Mouse (Mus musculus) kidney, postnatal 25 days (tissue): Measurements from ENCODE around the gene Ddo.

Experiments
- DNase-seq, 2 experiments: peaks; one replicate each; pipeline ENCODE4 v3.0.0; 2021; ENCODE audit warnings: mixed read lengths in 2 of 2

Ddo gene

GRCm38 (mm10) chr10:40629656-40630311 is at the start of gene Ddo:
TSS of gene Ddo (plus strand) at chr10:40630011.
- DNase-seq: peak; percentile 80 to 95

GRCm38 (mm10) chr10:40583584-40584255 is 46.1 kb upstream of the Ddo start:
- peak in 1 of 2 experiments; percentile 51 for DNase-seq

GRCm38 (mm10) chr10:40592186-40592585 is 37.6 kb upstream of the Ddo start:
- DNase-seq: no peak

GRCm38 (mm10) chr10:40597177-40597576 is 32.6 kb upstream of the Ddo start:
- DNase-seq: no peak

- DNase-seq: no peak
Observed at GRCm38 (mm10) chr10:40604706-40605394, 25.0 kb upstream of the Ddo start.

DNA sequence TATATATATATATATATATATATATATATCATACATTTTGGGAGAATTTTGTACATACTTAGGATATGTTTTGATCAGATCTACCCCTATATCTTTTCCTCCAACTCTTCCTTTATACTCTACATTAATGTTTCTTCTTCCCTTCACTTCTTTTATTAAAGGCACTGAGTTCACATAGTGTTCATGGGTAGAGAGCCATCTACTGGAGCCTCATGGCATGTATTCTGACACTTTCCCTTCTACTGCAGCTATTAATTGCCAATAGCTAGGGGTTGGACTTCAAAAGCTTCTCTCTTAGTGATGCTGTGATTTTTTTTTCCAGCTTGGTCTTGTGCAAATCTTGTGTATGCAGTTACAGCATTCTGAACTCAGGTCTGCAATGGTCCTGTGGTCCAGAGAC is 11.8 kb upstream of the Ddo start:
- peak in 1 of 2 experiments; percentile 39 for DNase-seq

DNA sequence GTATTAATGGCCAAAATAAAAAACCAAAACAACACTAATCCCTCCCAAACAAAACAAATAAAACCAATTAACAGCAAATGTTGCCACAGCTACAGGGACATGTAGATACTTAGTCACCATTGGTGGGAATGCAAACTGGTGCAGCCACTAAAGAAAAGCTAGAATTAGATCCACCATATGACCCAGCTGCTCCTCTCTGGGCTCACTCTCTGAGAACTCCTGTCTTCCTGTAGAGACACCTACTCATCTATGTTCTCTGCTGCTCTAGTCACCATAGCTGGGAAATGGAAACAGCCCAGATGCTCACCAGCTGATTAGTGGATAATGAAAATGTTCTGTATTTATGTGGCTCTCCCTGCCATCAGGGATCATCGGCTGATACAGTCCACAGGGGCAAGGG is 10.1 kb upstream of the Ddo start:
- DNase-seq: no peak

GRCm38 (mm10) chr10:40629140-40629539 is 671 bp upstream of the Ddo start:
- DNase-seq: peak; percentile 81 to 82

DNA sequence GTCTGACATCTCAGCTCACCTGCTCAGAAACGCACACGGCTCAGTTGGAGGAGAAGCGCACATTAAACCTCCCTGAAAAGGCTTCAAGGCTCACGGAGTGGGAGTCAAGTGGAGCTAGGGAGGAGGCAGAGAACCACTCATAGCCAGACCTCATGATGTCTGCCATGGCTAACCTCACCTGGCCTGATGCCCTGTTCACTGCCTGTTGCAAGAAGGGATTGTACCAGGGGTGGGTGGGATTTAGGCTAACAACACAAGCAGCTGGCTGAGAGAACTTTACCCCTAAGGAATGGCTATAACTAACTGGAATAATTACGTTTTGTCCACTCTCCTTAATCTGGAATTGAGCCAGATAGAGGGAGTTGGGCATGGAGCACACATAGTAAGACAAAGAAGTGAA is 646 bp downstream of the Ddo start:
- peak; percentile 86 to 93 for DNase-seq

- DNase-seq: peak; percentile 67 to 88
Observed at GRCm38 (mm10) chr10:40630961-40631360, 1.1 kb downstream of the Ddo start.

DNA sequence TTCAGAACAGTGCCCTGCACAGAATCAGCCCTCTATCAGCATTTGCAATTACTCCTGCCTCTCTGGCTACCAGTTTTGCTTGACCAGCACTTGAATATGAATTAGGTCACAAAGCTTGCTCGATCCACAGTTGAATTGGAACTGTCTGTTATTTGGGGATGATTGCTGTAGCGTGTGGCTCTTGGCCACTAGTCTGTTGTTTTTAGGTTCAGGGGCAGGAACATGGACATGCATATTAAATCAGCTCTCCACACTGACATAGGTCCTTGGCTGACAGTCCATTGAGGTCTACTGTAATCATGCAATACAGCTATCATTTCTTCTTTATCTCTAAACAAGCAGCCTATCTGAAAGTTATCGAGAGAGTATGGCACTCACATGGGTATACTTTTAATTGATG is 2.3 kb downstream of the Ddo start:
- DNase-seq: no peak

DNA sequence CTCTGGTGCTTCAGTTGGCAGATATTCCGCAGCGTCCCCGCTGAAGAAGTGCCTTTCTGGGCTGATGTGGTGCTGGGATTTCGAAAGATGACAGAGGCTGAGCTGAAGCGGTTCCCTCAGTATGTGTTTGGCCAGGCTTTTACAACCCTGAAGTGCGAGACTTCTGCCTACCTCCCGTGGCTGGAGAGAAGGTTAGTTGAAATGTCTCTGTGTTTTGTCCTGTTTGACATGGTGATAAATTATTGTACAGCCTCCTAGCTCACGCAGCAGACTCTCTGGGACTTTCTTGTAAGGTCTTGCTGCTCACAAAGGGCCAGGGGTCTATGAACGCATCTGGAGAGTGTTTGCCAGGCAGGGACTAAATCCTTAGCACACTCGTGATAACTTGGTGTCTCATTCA is 7.5 kb downstream of the Ddo start:
- no peak for DNase-seq

DNA sequence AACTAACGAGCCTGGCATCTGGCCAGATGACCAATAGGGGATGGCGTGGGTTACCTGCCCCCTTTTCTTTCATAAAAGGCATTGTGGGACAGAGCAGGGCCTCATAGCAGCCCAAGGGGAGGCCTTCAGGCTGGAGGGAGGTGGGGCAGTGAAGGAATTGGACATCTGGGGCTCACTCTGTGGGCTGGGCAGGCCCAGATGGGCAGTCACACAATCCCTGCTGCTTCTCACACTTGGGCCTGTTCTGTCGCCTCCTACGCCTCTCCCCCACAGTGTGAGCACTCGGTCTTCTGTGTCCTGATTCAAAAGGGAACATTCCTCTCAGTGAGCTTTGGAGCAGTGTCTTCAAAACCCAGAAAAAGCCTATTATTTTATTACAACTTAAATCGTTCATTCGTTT is 8.5 kb downstream of the Ddo start:
- no peak for DNase-seq

DNA sequence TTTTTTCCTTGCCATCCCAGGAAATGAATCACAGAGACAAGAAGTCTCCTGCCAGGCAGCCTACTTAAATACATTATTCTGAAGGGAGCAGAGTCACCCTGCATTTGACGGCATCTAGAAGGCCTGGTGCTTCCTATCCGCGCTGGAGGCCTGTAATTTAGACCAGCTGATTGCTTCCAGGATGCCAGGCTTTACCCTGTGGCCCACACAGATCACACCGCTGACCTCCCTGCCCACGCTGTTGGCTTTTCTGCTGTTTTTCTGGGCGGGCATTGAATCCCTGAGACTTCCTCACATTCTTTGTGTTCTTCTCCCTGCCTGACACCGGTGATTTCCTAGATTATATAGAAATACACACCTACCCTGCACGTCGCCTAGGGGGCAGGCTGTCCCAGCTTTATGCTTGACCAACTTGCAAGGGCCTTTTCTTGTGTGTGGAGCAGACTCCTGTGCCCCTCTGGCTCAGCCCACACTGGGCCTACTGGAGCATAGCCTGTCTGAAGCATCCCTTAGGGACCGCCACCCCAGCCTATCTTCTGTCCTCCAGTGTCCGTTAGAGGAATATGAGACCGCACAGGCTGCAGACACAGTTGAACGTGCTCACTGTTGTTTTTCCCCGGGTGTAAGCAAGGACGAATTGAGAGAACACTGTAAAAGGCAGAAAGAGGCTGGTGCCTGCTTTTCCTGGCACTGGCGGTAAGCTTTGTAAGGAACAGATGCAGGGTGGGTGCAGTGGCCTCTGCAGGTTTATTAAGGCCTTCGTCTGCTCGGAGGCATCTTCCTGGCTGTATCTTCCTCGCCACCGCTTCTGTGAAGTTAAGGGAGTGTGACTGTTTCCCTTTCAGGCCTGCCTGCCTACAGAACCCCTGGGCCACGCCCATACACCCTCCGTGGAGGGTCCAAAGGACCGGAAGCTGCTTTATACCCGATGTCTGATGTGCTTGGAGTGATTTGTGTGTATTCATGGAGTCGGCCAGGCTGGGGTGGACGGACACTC is 9.3 kb downstream of the Ddo start:
- no peak for DNase-seq

- DNase-seq: no peak
Observed at GRCm38 (mm10) chr10:40640406-40640805, 10.6 kb downstream of the Ddo start.

DNA sequence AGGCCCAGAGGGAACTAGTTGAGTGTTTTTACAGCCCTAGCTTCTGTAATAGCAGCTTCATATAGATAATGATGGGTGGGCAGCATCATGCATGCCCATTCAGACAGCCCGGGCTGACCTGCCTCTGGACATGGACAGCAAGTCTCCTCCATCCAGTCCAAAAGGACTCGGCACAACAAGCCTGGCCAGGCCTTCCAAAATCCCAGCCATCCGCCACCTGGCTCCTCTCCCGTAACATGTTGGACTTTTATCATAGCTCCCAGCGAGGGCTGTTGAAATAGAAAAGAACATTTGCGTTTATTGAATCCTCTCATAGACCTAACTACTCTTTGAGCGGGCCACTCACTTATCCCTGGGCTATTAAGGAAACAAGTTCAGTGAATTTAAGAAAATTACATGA is 12.1 kb downstream of the Ddo start:
- DNase-seq: no peak

DNA sequence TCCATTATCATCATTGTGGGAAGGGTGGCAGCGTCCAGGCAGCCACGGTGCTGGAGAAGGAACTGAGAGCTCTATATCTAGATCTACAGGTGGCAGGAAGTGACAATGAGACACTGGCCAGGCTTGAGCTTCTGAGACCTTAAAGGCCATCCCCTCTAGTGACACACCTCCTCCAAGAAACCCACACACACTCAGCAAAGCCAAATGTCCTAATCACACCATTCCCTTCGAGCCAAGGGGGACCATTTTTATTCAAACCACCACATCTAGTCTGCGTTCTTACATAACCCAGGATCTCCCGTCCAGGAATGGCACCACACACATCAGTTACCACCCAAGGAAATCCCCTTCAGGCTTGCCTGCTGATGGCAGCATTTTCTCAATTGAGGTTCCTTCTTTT is 13.3 kb downstream of the Ddo start:
- DNase-seq: no peak

DNA sequence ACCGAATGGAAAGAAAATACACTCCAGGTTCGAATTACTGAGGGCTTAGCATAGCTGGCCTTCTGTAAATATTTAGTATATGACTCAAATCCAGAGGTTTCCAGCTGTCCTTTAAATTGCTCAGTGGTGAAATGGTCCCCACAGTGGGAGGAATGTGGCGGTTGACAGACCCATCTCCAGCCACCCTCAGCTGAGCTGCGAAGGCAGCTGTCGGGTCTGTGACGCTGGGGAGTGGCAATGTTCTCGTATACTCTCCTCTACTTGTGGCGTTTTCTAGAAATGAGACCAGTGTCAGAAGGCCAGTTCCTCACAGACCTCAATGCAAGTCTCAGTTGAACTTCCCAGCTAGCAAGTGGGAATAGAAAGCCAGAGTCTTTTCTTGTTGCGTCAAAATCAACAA is 14.6 kb downstream of the Ddo start:
- no peak for DNase-seq

DNA sequence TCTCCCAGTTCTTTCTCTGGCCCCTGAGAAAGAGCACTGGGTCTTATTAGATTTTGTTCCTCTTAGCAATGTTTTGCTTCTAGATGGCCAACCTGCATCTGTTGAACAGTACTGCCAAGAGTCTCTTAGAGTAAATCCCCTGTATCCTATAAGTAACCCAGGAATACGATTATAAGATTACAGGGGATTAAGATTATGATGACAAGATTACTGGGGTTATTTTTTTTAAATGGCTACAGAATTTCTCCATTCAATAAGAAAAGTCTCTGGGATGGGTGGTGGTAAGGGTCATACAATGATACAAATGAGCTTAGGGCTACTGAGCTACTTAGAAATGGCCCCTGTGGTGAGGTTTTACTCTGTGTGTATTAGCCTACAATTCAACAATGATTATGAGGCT is 15.5 kb downstream of the Ddo start:
- DNase-seq: no peak

DNA sequence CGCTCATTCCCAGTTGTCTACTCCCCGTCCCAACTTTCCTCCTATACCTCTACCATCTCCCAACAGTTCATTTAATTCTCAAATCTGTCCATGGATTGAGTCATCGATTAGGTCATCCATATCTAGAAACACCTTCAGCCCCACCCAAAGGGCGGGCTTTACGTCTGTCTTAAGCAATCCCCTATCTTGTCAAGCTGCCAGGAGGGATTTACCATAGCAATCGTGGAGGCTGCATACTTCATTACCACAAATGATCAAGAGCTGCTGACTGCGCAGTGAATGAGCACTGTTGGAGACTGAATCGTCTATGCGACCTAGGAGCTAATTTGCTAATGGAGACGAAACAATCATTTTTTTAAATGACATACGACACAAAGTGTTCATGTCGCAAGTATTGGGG is 19.0 kb downstream of the Ddo start:
- DNase-seq: no peak

DNA sequence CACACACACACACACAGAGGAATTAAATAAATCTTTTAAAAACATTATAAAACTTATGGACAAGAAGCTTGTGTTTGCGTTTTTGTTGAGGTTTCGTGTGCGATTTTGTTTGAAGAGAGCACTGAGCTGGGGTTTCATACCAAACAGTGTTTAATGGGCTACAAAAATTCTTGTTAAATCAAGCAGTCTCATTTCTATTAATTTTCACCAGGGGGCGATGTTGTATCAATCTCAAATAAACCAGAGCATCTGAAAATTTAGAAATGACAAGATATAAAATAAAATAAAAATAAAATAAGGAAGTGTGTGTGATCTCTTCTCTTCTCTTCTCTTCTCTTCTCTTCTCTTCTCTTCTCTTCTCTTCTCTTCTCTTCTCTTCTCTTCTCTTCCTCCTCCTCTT is 19.8 kb downstream of the Ddo start:
- DNase-seq: no peak

GRCm38 (mm10) chr10:40651676-40652075 is 21.9 kb downstream of the Ddo start:
- no peak for DNase-seq

DNA sequence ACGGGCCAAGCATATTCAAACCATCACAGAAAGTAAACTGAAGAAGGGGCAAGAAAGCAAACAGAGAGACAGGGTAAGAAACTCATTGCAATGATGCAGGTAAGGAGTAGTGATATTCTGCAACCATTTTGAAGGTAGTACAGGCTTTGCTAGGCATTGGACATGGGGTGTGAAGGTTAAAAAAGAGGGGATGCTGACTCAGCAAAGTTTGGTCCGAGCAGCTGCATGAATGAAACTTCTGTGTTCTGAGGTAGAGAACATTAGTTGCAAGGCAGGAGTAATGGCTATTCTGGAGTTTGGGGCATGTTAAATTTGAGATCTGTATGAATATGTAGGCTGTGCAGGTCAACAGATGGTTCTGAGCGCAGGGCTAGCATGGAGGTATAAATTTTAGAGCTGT is 35.5 kb downstream of the Ddo start:
- no peak for DNase-seq
